Mouse (Mus musculus): Measurements from ENCODE around the gene Cd28. TPM values are rescaled to one million over a fixed set of nuclear protein-coding genes. Genes with fewer than 3 reads are reported as not detected.

The Cd28 gene
- polyA plus RNA-seq, 1 experiment from 2014 or later: 0.38 TPM

GRCm38 (mm10) chr1:60746856-60747255, 30.3 kb downstream of the Cd28 start:
- Histone ChIP-seq H3K9me3 (ENCODE audit: control insufficient read depth, low read length) (no peaks in the 10 kb centered on the region), H3K27me3 (ENCODE audit: control insufficient read depth, insufficient read depth, low read depth, low read length) (no peaks in the 10 kb centered on the region), H3K4me2 (ENCODE audit: low read depth, low read length) (no peak overlapping the region), H3K4me1 (replicated peaks; ENCODE audit: control insufficient read depth, insufficient read depth, low read length) (peaks cover 7% of the 10 kb centered on the region), H3K27ac (ENCODE audit: low read length) (no peak overlapping the region), H3K9ac (ENCODE audit: low read length) (no peak overlapping the region), H3K4me3 (ENCODE audit: low read length) (no peak overlapping the region), H3K36me3 (ENCODE audit: control insufficient read depth, insufficient read depth, low read length) (no peaks in the 10 kb centered on the region)
- WGBS: 94% methylated on average over 5 of the region's 5 CpGs
- ATAC-seq (ENCODE audit: low read depth): no peak

- no peaks in the 10 kb centered on the region for H3K36me3 ChIP-seq (ENCODE audit: control insufficient read depth, insufficient read depth, low read length)
- H3K4me1 ChIP-seq (replicated peaks; ENCODE audit: control insufficient read depth, insufficient read depth, low read length): peaks cover 7% of the 10 kb centered on the region
- H3K27ac ChIP-seq (ENCODE audit: low read length): no peak overlapping the region
- no peaks in the 10 kb centered on the region for H3K27me3 ChIP-seq (ENCODE audit: control insufficient read depth, insufficient read depth, low read depth, low read length)
- H3K4me2 ChIP-seq (ENCODE audit: low read depth, low read length): no peak overlapping the region
- no peak overlapping the region for H3K4me3 ChIP-seq (ENCODE audit: low read length)
- no peaks in the 10 kb centered on the region for H3K9me3 ChIP-seq (ENCODE audit: control insufficient read depth, low read length)
- 85% methylated on average over 1 of the region's 1 CpGs for WGBS
- no peak for ATAC-seq (ENCODE audit: low read depth)
- H3K9ac ChIP-seq (ENCODE audit: low read length): no peak overlapping the region
Observed at GRCm38 (mm10) chr1:60748286-60748685, 31.7 kb downstream of the Cd28 start.

DNA sequence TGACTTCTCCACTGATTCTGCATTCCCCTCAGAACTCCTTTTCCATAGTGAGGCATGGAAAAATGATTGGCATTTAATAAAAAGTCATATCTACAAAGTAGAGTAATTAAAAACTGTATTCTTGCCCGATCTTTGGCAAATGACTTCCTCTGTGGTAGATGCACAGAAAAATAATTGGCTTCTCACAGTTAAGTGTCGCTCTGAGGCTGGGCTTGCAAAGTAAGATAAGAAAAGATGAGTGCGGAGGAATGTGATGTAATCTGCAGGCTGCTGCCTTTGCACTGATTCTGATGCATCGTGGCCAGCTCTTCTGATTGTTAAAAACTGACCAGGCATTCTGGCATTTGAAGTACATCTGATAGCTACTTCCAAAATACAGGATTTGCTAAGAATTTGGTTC, 32.3 kb downstream of the Cd28 start:
- WGBS: 52% methylated on average over 4 of the region's 4 CpGs
- no peak for ATAC-seq (ENCODE audit: low read depth)

GRCm38 (mm10) chr1:60749346-60749840, 32.8 kb downstream of the Cd28 start:
- H3K4me3 ChIP-seq (ENCODE audit: low read length): no peak overlapping the region

More for the DNA sequence above, 32.3 kb downstream of the Cd28 start:
- Histone ChIP-seq H3K36me3 (ENCODE audit: control insufficient read depth, insufficient read depth, low read length) (no peaks in the 10 kb centered on the region), H3K4me1 (replicated peaks; ENCODE audit: control insufficient read depth, insufficient read depth, low read length) (peaks cover 7% of the 10 kb centered on the region), H3K27ac (ENCODE audit: low read length) (no peak overlapping the region), H3K27me3 (ENCODE audit: control insufficient read depth, insufficient read depth, low read depth, low read length) (no peaks in the 10 kb centered on the region), H3K4me2 (ENCODE audit: low read depth, low read length) (no peak overlapping the region), H3K9ac (ENCODE audit: low read length) (no peak overlapping the region), H3K9me3 (ENCODE audit: control insufficient read depth, low read length) (no peaks in the 10 kb centered on the region), H3K4me3 (ENCODE audit: low read length) (no peak overlapping the region)

DNA sequence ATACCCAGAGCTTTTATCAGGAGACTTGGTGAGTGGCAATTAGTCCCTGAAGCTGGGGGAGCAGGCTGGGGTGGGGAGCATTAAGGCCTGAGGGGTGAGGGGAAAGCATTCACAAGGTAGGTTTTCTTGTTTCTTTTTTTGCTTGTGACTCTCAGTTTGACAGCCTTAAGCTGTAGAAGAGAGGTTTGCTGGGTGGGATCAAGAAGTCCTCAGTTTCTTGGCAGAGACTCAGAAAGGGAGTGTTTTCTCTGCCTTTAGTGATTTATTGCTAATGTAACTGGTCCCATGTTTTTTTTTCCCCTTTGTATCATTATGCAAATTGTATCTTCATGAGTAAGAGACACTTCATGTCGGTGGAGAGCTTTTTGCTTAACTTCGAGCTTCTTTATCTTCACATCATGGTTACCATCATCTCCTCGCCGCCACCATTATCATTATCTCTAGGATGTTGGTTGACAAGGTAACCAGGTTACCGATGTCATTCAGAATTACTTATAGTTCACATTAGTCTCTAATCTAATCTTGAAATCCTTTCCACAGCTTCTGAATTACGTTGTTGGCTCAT, 33.7 kb downstream of the Cd28 start:
- Histone ChIP-seq H3K4me2 (ENCODE audit: low read depth, low read length) (no peak overlapping the region), H3K36me3 (ENCODE audit: control insufficient read depth, insufficient read depth, low read length) (no peaks in the 10 kb centered on the region), H3K9me3 (ENCODE audit: control insufficient read depth, low read length) (no peaks in the 10 kb centered on the region), H3K9ac (ENCODE audit: low read length) (no peak overlapping the region), H3K27me3 (ENCODE audit: control insufficient read depth, insufficient read depth, low read depth, low read length) (no peaks in the 10 kb centered on the region), H3K27ac (ENCODE audit: low read length) (no peak overlapping the region), H3K4me1 (replicated peaks; ENCODE audit: control insufficient read depth, insufficient read depth, low read length) (peaks cover 7% of the 10 kb centered on the region), H3K4me3 (ENCODE audit: low read length) (no peak overlapping the region)
- 79% methylated on average over 6 of the region's 6 CpGs for WGBS
- no peak for ATAC-seq (ENCODE audit: low read depth)

More at GRCm38 (mm10) chr1:60749346-60749840, 32.8 kb downstream of the Cd28 start:
- Histone ChIP-seq H3K27me3 (ENCODE audit: control insufficient read depth, insufficient read depth, low read depth, low read length) (no peaks in the 10 kb centered on the region), H3K4me2 (ENCODE audit: low read depth, low read length) (no peak overlapping the region), H3K9ac (ENCODE audit: low read length) (no peak overlapping the region), H3K4me1 (replicated peaks; ENCODE audit: control insufficient read depth, insufficient read depth, low read length) (peaks cover 7% of the 10 kb centered on the region), H3K36me3 (ENCODE audit: control insufficient read depth, insufficient read depth, low read length) (no peaks in the 10 kb centered on the region), H3K27ac (ENCODE audit: low read length) (no peak overlapping the region), H3K9me3 (ENCODE audit: control insufficient read depth, low read length) (no peaks in the 10 kb centered on the region)
- WGBS: 68% methylated on average over 5 of the region's 5 CpGs
- no peak for ATAC-seq (ENCODE audit: low read depth)

DNA sequence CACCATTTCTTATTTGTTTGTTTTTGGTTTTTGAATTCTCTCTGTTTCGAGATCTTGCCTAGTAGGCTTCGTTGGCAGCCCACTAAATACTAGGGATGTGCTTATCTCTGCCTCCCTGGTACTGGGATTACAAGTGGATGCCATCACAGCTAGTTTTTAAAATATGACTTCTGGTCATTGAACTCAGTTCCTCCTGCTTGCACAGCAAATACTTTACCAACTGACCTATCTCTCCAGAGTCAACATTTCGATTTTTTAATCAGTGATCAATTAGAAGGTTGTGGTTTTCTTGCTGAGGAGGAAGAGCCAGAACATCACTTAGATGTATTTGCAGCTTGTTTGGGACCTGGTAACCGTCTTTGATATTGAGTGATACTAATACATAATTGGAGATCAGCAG, 34.4 kb downstream of the Cd28 start:
- Histone ChIP-seq H3K27ac (ENCODE audit: low read length) (no peak overlapping the region), H3K36me3 (ENCODE audit: control insufficient read depth, insufficient read depth, low read length) (no peaks in the 10 kb centered on the region), H3K9ac (ENCODE audit: low read length) (no peak overlapping the region), H3K4me3 (ENCODE audit: low read length) (no peak overlapping the region), H3K4me1 (replicated peaks; ENCODE audit: control insufficient read depth, insufficient read depth, low read length) (peaks cover under 1% of the 10 kb centered on the region; the same call in 1 of the 2 replicates), H3K27me3 (ENCODE audit: control insufficient read depth, insufficient read depth, low read depth, low read length) (no peaks in the 10 kb centered on the region), H3K9me3 (ENCODE audit: control insufficient read depth, low read length) (no peaks in the 10 kb centered on the region), H3K4me2 (ENCODE audit: low read depth, low read length) (no peak overlapping the region)
- ATAC-seq (ENCODE audit: low read depth): no peak
- 85% methylated on average over 4 of the region's 4 CpGs for WGBS

DNA sequence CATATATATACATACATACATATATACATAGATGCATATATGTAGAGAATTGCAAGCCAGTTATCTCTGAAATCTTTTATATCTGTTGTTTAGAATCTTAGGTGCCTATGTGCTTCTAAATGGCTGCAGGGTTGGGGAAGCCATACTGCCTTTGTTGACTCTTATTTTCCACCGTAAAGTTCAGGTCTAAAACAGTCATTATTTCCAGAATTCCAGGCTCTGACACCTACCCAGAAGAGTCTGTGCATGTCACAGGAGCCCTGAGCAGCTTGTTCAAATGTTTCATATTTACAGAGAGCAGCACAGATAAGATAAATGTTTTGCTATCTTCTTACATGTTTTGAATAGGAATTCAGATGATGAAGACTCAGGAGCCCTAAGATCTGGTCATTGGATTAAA, 36.4 kb downstream of the Cd28 start:
- WGBS: 73% methylated on average over 1 of the region's 1 CpGs
- ATAC-seq (ENCODE audit: low read depth): no peak
- H3K27me3 ChIP-seq (ENCODE audit: control insufficient read depth, insufficient read depth, low read depth, low read length): no peaks in the 10 kb centered on the region

GRCm38 (mm10) chr1:60753981-60754380, 37.4 kb downstream of the Cd28 start:
- ATAC-seq (ENCODE audit: low read depth): no peak
- H3K9me3 ChIP-seq (ENCODE audit: control insufficient read depth, low read length): no peaks in the 10 kb centered on the region
- no peaks in the 10 kb centered on the region for H3K27me3 ChIP-seq (ENCODE audit: control insufficient read depth, insufficient read depth, low read depth, low read length)
- WGBS: 89% methylated on average over 12 of the region's 12 CpGs
- H3K9ac ChIP-seq (ENCODE audit: low read length): no peak overlapping the region
- H3K36me3 ChIP-seq (ENCODE audit: control insufficient read depth, insufficient read depth, low read length): no peaks in the 10 kb centered on the region
- H3K4me2 ChIP-seq (ENCODE audit: low read depth, low read length): no peak overlapping the region
- H3K4me3 ChIP-seq (ENCODE audit: low read length): no peak overlapping the region
- H3K4me1 ChIP-seq (replicated peaks; ENCODE audit: control insufficient read depth, insufficient read depth, low read length): no peaks in the 10 kb centered on the region
- H3K27ac ChIP-seq (ENCODE audit: low read length): no peak overlapping the region

More for the DNA sequence above, 36.4 kb downstream of the Cd28 start:
- no peak overlapping the region for H3K9ac ChIP-seq (ENCODE audit: low read length)
- no peak overlapping the region for H3K27ac ChIP-seq (ENCODE audit: low read length)
- H3K9me3 ChIP-seq (ENCODE audit: control insufficient read depth, low read length): no peaks in the 10 kb centered on the region
- no peak overlapping the region for H3K4me3 ChIP-seq (ENCODE audit: low read length)
- H3K4me2 ChIP-seq (ENCODE audit: low read depth, low read length): no peak overlapping the region
- no peaks in the 10 kb centered on the region for H3K36me3 ChIP-seq (ENCODE audit: control insufficient read depth, insufficient read depth, low read length)
- no peaks in the 10 kb centered on the region for H3K4me1 ChIP-seq (replicated peaks; ENCODE audit: control insufficient read depth, insufficient read depth, low read length)

DNA sequence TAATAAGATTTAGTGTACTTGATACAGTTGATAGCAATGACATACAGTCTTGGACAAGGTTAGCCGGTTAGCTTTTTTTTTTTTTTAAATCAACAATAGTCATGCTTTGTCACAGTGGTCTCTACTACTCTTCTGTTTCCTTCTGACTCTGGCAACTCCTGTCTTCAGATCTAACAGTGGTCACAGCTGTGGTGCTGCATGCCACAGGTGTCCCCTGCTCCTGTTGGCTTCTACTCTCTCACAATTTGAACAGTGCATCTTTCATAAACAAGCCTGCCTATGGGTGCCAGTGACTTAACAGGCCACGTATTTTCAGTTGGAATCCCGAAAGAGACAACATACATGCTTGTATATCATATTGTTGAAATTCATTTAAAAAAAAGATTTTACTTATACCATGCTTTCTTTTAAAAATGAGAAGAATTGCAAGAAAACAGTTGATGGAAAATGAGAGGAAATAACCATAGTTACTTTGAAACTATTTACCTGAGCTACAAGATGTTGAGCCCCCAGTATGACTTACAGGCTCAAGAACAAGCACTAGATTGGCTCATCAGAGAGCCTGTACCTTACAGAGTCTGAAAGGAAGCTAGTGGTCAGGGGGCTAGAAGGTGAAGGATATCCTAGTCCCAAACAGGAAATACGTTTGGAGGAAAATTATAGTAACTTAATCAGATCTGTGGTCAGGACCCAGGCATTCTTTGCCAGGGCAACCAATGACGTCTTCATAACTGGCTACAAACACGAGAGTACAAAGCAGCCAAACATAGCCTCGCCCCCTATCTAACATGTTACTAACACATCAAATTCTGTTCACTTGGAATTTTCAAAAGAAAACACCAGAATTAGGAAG, 39.0 kb downstream of the Cd28 start:
- H3K4me1 ChIP-seq (replicated peaks; ENCODE audit: control insufficient read depth, insufficient read depth, low read length): no peaks in the 10 kb centered on the region
- no peak overlapping the region for H3K4me2 ChIP-seq (ENCODE audit: low read depth, low read length)
- no peak overlapping the region for H3K27ac ChIP-seq (ENCODE audit: low read length)
- H3K36me3 ChIP-seq (ENCODE audit: control insufficient read depth, insufficient read depth, low read length): no peaks in the 10 kb centered on the region
- H3K9ac ChIP-seq (ENCODE audit: low read length): no peak overlapping the region
- no peaks in the 10 kb centered on the region for H3K27me3 ChIP-seq (ENCODE audit: control insufficient read depth, insufficient read depth, low read depth, low read length)
- H3K9me3 ChIP-seq (ENCODE audit: control insufficient read depth, low read length): no peaks in the 10 kb centered on the region
- no peak for ATAC-seq (ENCODE audit: low read depth)
- no peak overlapping the region for H3K4me3 ChIP-seq (ENCODE audit: low read length)
- 62% methylated on average over 7 of the region's 7 CpGs for WGBS
